Mouse (Mus musculus) right cerebral cortex, postnatal 14 days (tissue): ENCODE results near the gene Ddx56.
"Not testable (repeated sequence)": the region's sequence is repeated elsewhere in the genome, so short reads cannot be mapped to it uniquely, and the experiment has no call there.

Experiments
- DNase-seq: peaks from one replicate; pipeline ENCODE4 v3.0.0; 2022

Ddx56 gene

GRCm38 (mm10) chr11:6259413-6259812 is 8.2 kb downstream of the Ddx56 start:
- no peak for DNase-seq

GRCm38 (mm10) chr11:6256490-6257072 is 11.0 kb downstream of the Ddx56 start:
- DNase-seq, result no peak

GRCm38 (mm10) chr11:6254602-6255001 is 13.0 kb downstream of the Ddx56 start:
- not testable (repeated sequence) for DNase-seq

- no peak for DNase-seq
Observed at GRCm38 (mm10) chr11:6252824-6253223, 14.7 kb downstream of the Ddx56 start.

- no peak for DNase-seq
Observed at GRCm38 (mm10) chr11:6252248-6252647, 15.3 kb downstream of the Ddx56 start.

- no peak for DNase-seq
Observed at GRCm38 (mm10) chr11:6244707-6245106, 22.9 kb downstream of the Ddx56 start.

- no peak for DNase-seq
Observed at GRCm38 (mm10) chr11:6233025-6233424, 34.5 kb downstream of the Ddx56 start.

- no peak for DNase-seq
Observed at GRCm38 (mm10) chr11:6230012-6230411, 37.6 kb downstream of the Ddx56 start, which contains the start of gene Npc1l1. Gene Npc1l1, minus strand, starts transcription at chr11:6230143.

GRCm38 (mm10) chr11:6224541-6225229 is 42.9 kb downstream of the Ddx56 start:
- DNase-seq, result no peak

GRCm38 (mm10) chr11:6222187-6222586 is 45.4 kb downstream of the Ddx56 start:
- no peak for DNase-seq

- DNase-seq, result no peak
Observed at GRCm38 (mm10) chr11:6219967-6220366, 47.6 kb downstream of the Ddx56 start.

- no peak for DNase-seq
Observed at GRCm38 (mm10) chr11:6218189-6218896, 49.2 kb downstream of the Ddx56 start.

- DNase-seq, result no peak
Observed at GRCm38 (mm10) chr11:6216834-6217233, 50.7 kb downstream of the Ddx56 start.
